Mouse (Mus musculus): ENCODE results near the gene Pcdh18. TPM values are rescaled to one million over a fixed set of nuclear protein-coding genes. Genes with fewer than 3 reads are reported as not detected.

Pcdh18 gene
- polyA plus RNA-seq, 1 experiment from 2014 or later = 2.7 TPM

DNA sequence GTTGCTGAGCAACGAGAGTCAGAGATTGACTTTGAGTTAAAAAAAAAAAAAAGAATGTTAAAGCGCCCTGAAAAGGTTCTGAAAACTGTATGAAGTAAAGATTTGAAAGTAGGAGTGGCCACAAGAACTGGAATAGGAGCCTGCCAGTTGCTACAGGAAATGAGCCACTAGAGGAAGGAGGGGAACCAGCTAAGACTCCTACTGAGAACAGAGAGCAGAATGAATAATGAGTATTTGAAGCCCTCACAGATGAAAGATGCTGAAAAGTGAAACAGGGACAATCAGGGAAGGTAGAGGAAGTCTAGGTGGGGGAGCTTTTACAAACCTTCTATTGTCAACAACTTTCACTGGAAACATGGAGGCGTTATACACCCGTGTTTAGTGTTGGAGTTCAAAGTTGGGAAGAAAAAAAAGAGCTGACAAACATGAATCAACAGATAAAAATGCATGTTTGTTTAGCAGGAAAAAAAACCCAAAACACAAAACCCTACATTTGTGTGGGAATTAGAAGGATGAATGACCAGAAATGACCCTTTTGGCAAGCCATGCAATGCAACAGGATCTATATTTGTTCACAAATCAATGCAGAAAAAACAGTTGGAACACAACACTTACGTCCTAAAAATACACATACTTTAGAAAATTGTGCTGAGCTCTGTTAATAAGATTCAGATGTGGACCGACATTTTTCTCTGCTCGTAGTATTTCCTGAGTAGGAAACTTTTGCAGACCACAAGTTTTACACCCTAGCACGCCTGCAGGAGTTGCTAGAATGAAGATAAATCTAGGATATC is 7.4 kb downstream of the Pcdh18 start:
- no peak for DNase-seq
- ATAC-seq (ENCODE audit: low read depth) = no peak
- no peaks in the 10 kb centered on the region for H3K9me3 ChIP-seq (replicated peaks)
- no peak overlapping the region for H3K27ac ChIP-seq
- H3K27me3 ChIP-seq = no peaks in the 10 kb centered on the region
- no peaks in the 10 kb centered on the region for H3K4me1 ChIP-seq (replicated peaks)
- no peaks in the 10 kb centered on the region for H3K36me3 ChIP-seq
- H3K4me2 ChIP-seq = no peak overlapping the region
- no peak overlapping the region for H3K4me3 ChIP-seq (replicated peaks)
- H3K9ac ChIP-seq = no peak overlapping the region
- WGBS (ENCODE audit: insufficient replicate concordance) = 53% methylated on average over 8 of the region's 8 CpGs

DNA sequence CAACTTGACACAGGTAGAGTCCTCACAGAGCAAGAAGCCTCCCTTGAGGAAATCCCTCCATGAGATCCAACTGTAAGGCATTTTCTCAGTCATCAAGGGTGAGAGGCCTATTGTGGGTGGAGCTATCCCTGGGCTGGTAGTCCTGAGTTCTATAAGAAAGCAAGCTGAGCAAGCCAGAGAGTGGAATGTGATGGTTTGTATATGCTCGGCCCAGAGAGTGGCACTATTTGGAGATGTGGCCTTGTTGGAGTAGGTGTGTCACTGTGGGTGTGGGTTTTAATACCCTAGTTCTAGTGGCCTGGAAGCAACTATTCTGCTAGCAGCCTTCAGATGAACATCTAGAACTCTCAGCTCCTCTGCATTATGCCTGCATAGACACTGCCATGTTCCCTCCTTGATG is 9.1 kb downstream of the Pcdh18 start:
- H3K4me1 ChIP-seq (replicated peaks) = no peaks in the 10 kb centered on the region
- ATAC-seq (ENCODE audit: low read depth) (no peak), DNase-seq (no peak)
- no peaks in the 10 kb centered on the region for H3K36me3 ChIP-seq
- H3K4me2 ChIP-seq = no peak overlapping the region
- WGBS (ENCODE audit: insufficient replicate concordance) = 89% methylated on average over 1 of the region's 1 CpGs
- no peaks in the 10 kb centered on the region for H3K9me3 ChIP-seq (replicated peaks)
- no peak overlapping the region for H3K27ac ChIP-seq
- H3K9ac ChIP-seq = no peak overlapping the region
- no peak overlapping the region for H3K4me3 ChIP-seq (replicated peaks)
- no peaks in the 10 kb centered on the region for H3K27me3 ChIP-seq

DNA sequence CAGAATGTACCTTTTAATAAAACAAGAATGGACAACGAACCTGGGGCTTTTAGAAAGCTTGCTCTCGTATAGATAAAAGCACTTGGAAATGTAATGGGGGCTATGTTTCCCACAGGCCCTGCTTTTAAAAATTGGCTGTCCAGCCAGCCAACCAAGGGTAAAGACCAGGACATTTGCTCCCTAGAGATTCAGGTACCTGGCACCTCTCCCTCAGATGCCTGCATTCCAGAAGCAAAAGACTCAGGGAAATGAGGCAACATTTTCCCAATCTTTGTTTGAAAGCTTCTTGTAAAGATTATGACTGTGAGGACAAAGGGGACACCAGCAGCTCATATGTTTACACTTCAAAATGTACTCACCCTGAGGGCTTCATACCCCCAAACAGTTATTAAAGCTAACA is 18.1 kb downstream of the Pcdh18 start:
- H3K4me3 ChIP-seq (replicated peaks) = no peak overlapping the region
- H3K27ac ChIP-seq = no peak overlapping the region
- H3K36me3 ChIP-seq = no peaks in the 10 kb centered on the region
- no peak overlapping the region for H3K9ac ChIP-seq
- no peak overlapping the region for H3K4me2 ChIP-seq
- ATAC-seq (ENCODE audit: low read depth) = no peak
- H3K27me3 ChIP-seq = no peaks in the 10 kb centered on the region
- no peak for DNase-seq
- H3K9me3 ChIP-seq (replicated peaks) = no peaks in the 10 kb centered on the region
- no peaks in the 10 kb centered on the region for H3K4me1 ChIP-seq (replicated peaks)
- WGBS (ENCODE audit: insufficient replicate concordance) = 61% methylated on average over 2 of the region's 2 CpGs

DNA sequence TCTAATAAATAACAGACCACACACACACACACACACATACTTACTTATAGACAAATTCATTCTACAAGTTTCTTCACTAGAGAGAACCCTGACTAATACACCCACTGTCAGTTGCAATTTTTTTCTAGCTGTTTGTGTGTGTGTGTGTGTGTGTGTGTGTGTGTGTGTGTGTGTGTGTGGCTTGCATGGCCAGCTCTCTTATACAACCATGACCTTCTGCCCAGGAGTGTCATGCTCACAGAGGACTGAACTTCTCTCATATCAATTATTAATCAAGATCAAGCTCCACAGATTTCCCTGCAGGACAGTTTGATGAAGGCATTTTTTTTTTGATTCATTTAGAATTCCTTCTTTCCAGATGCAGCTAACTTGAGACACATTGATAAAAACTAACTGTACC is 18.6 kb downstream of the Pcdh18 start:
- no peak for ATAC-seq (ENCODE audit: low read depth)
- Histone ChIP-seq H3K27me3 (no peaks in the 10 kb centered on the region), H3K36me3 (no peaks in the 10 kb centered on the region), H3K4me3 (replicated peaks) (no peak overlapping the region), H3K4me2 (no peak overlapping the region), H3K4me1 (replicated peaks) (no peaks in the 10 kb centered on the region), H3K9ac (no peak overlapping the region), H3K27ac (no peak overlapping the region), H3K9me3 (replicated peaks) (no peaks in the 10 kb centered on the region)
- DNase-seq = no peak

DNA sequence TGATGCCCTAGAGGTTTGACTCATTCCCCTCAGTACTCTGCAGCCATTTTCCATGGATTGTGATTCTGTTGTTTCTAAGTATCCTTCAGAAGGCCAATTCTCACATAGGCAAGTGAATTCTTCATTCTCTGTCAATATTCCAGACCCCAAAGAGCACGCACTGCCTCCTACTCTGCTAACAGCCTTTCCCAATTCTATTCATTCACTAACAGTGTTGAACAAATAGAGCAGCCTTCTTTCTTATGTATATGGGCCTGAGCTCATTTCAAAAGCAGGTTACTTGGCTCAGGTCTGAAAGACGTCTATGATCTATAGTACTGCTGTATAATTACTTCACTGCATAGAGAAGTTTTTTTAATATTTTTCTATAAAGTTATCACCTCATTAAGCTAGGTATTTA is 50.6 kb downstream of the Pcdh18 start:
- no peaks in the 10 kb centered on the region for H3K27me3 ChIP-seq
- ATAC-seq (ENCODE audit: low read depth) (no peak), DNase-seq (no peak)
- WGBS (ENCODE audit: insufficient replicate concordance) = 75% methylated on average over 2 of the region's 2 CpGs
- no peak overlapping the region for H3K4me2 ChIP-seq
- H3K9ac ChIP-seq = no peak overlapping the region
- no peaks in the 10 kb centered on the region for H3K9me3 ChIP-seq (replicated peaks)
- no peak overlapping the region for H3K27ac ChIP-seq
- no peaks in the 10 kb centered on the region for H3K4me1 ChIP-seq (replicated peaks)
- no peaks in the 10 kb centered on the region for H3K36me3 ChIP-seq
- H3K4me3 ChIP-seq (replicated peaks) = no peak overlapping the region

DNA sequence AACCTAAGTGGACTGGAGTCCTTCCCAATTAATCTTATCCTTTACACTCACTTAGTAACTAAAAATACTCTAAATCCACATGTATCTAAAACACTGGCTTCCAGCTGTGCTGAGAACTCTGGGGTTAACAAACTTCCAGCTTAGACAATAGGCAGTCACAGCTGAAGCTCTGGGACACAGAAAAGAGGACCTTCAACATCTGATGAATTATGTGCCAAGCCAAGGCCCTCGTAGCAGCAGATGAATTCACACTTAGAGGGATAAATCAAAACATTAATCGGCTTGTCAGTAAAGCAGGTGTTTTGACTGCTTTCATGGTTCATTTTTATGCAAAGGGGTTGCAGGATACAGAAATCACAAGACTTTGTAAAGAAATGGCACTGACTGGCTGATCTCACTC is 57.2 kb downstream of the Pcdh18 start:
- DNase-seq (no peak), ATAC-seq (ENCODE audit: low read depth) (no peak)
- Histone ChIP-seq H3K9ac (no peak overlapping the region), H3K4me2 (no peak overlapping the region), H3K4me3 (replicated peaks) (no peak overlapping the region), H3K4me1 (replicated peaks) (no peaks in the 10 kb centered on the region), H3K27ac (no peak overlapping the region), H3K27me3 (no peaks in the 10 kb centered on the region), H3K36me3 (no peaks in the 10 kb centered on the region), H3K9me3 (replicated peaks) (no peaks in the 10 kb centered on the region)
- 48% methylated on average over 2 of the region's 2 CpGs for WGBS (ENCODE audit: insufficient replicate concordance)
